Mouse (Mus musculus) hindbrain, embryonic 10.5 days (tissue): ENCODE results near the gene Ube2q1. TPM values are rescaled to one million over a fixed set of nuclear protein-coding genes. Genes with fewer than 3 reads are reported as not detected.
"Not testable (repeated sequence)": the region's sequence is repeated elsewhere in the genome, so short reads cannot be mapped to it uniquely, and the experiment has no call there.

Experiments
- DNase-seq: peaks from one replicate; pipeline ENCODE4 v3.0.0-alpha.2; 2017; ENCODE audit warnings: low spot score
- H3K27ac ChIP-seq: fragments of 300-500 bp; sonication (generic); 2 replicates; pipeline ENCODE4 v1.5.1; 2016; ENCODE audit warnings: mild to moderate bottlenecking, moderate library complexity
- H3K27me3 ChIP-seq: fragments of 300-500 bp; sonication (generic); 2 replicates; pipeline ENCODE4 v1.6.1; 2016; ENCODE audit warnings: mild to moderate bottlenecking; ENCODE audit not compliant: poor library complexity, insufficient read depth, severe bottlenecking
- H3K36me3 ChIP-seq: fragments of 300-500 bp; sonication (generic); 2 replicates; pipeline ENCODE4 v1.6.1; 2016; ENCODE audit warnings: mild to moderate bottlenecking, moderate library complexity
- H3K4me1 ChIP-seq: fragments of 300-500 bp; sonication (generic); replicated peaks from 2 replicates; pipeline ENCODE4 v1.6.1; 2016; ENCODE audit warnings: mild to moderate bottlenecking
- H3K4me3 ChIP-seq: fragments of 300-500 bp; sonication (generic); 2 replicates; pipeline ENCODE4 v1.5.1; 2016; ENCODE audit warnings: mild to moderate bottlenecking, moderate library complexity
- H3K9me3 ChIP-seq: fragments of 300-500 bp; sonication (generic); 2 replicates; pipeline ENCODE4 v1.6.1; 2016; ENCODE audit warnings: mild to moderate bottlenecking, moderate library complexity
- WGBS: fragments of 180-500 bp; shearing (Covaris S2); methylation state at CpG from one replicate; pipeline ENCODE4 v1.1.7; 2016; 5-methylcytosine and 5-hydroxymethylcytosine counted together
- polyA plus RNA-seq: library from polyadenylated mRNA; unstranded; fragments of >200 nt; fragmentation: Nextera tagmentation; extraction: Ambion mirVana; gene quantifications from 2 replicates; pipeline ENCODE4 v1.2.1, GENCODE M21; 2016

Ube2q1 gene
- polyA plus RNA-seq, 1 experiment from 2014 or later: 17.1 TPM

DNA sequence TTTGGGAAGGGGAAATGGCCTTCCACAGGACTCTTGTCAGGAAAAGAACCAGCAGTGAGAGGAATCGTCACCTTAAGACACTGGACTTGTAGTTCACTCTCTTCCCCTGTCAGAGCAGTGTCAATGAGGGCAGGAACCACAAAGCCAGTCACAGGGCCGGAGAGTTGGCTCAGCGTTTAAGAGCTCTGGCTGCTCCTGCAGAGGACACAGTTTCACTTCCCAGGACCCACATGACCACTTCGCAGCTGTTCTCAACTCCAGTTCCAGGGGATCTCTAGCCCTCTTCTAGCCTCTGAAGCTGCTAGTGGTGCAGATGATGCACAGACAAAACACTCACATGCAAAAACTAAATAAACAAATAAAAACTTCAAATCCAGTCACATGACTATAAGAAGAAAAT, 22.9 kb downstream of the Ube2q1 start:
- DNase-seq: no peak
- Histone ChIP-seq H3K27ac (no peak overlapping the region), H3K9me3 (no peaks in the 10 kb centered on the region), H3K36me3 (no peaks in the 10 kb centered on the region), H3K4me3 (no peak overlapping the region), H3K4me1 (peaks cover 6% of the 10 kb centered on the region), H3K27me3 (no peaks in the 10 kb centered on the region)
- WGBS: 59% methylated on average over 4 of the region's 4 CpGs

DNA sequence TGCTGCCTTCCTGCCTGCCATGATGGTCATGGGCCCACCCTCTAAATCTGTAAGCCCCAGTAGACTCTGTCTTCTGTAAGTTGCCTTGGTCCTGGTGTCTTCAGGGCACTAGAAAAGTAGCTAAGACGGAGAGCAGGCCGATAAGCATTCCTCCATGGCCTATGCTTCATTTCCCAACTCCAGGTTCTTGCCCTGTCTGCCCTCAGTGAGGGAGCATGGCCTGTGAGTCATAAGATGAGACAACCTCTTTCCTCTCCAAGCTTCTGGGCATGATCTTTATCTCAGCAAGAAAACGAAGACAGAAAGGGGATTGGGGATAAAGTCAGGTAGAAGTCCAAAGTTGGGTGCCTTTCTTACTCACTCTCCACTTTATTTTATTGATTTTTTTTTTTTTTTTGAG, 25.1 kb downstream of the Ube2q1 start:
- H3K4me1 ChIP-seq: peaks cover 6% of the 10 kb centered on the region
- no peaks in the 10 kb centered on the region for H3K9me3 ChIP-seq
- 83% methylated on average over 3 of the region's 3 CpGs for WGBS
- H3K4me3 ChIP-seq: no peak overlapping the region
- H3K27me3 ChIP-seq: no peaks in the 10 kb centered on the region
- no peak overlapping the region for H3K27ac ChIP-seq
- no peak for DNase-seq
- no peaks in the 10 kb centered on the region for H3K36me3 ChIP-seq

DNA sequence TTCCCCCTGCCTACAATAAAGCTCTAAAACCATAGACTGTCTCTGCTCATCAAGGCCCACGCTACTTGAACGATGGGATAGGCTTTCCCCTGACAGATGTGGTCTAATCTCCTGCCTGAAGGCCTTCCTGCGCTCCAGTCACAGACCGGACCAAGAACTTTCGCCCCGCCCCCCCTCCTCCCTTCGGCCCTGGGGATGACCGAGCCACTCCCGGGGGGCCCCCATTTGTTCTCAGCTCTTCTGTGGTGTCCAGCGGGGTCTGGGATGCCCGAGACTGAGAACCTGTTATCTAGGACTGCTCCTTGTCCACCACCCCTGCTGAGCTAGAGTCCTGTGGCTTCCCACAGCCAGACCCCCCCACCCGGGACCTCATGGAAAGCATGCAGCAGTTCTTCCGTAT, 26.1 kb downstream of the Ube2q1 start:
- Histone ChIP-seq H3K27me3 (no peaks in the 10 kb centered on the region), H3K36me3 (no peaks in the 10 kb centered on the region), H3K27ac (0 out of 2 replicates have a peak overlapping the region, but pooled peaks have one; percentile 26), H3K9me3 (no peaks in the 10 kb centered on the region), H3K4me3 (peak overlapping the region; percentile 32), H3K4me1 (peaks cover 6% of the 10 kb centered on the region)
- 7% methylated on average over 13 of the region's 13 CpGs for WGBS
- no peak for DNase-seq

DNA sequence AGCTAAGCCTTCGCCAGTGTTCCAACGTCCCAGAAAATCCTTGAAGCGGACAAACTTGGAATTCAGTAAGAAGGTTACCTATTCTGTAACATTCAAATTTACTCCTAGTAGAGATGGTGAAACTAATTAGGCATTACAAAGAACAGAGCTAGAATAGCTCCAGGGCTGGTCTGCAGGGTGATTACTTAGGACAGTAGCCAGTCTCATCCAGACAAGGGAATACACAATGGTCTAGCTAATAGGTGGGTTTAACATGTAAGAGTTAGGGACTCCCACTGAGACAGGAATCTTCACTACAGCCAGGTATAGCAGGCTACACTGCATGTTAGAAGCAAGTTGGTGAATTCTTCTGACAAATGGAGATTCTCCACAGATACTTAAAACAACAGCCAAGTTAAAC, 26.7 kb downstream of the Ube2q1 start:
- 35% methylated on average over 3 of the region's 3 CpGs for WGBS
- not testable (repeated sequence) for H3K27ac ChIP-seq, DNase-seq, H3K4me3 ChIP-seq, H3K27me3 ChIP-seq, H3K9me3 ChIP-seq, H3K36me3 ChIP-seq, H3K4me1 ChIP-seq

DNA sequence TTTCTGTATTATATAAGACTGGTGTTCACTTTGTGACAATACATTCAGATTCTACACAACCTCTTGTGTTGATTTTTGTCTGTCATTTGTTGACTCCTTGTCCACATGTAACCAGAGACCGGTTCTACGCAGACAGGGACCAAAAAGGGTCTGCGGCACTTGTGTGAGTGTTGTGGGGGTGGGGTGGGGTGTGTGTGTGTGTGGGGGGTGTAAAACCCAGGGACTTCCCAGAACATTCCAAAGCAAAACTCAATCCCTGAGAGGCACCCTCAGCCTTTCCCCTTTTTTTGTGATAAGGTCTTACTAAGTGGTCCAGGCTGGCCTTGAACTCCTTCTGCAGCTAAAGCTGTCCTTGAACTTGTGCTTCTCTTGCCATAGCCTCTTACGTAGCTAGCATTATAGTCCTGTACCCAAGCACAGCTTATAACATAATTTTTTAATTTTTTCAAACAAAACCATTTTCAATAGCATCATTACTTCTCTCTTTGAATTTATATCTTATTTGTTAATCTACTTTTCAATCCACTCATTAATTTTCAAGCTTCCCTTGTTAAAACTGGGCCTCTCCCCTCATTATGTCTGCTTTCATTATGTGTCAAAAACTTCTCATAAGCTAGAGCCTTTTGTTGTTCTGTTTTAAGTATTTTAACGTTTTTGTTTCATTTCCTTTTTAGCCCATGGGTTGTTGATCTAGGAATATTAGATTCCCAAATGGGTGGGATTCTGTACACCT, 27.5 kb downstream of the Ube2q1 start:
- no peak overlapping the region for H3K4me3 ChIP-seq
- H3K27ac ChIP-seq: no peak overlapping the region
- H3K4me1 ChIP-seq: peaks cover 6% of the 10 kb centered on the region
- H3K9me3 ChIP-seq: no peaks in the 10 kb centered on the region
- 60% methylated on average over 5 of the region's 5 CpGs for WGBS
- no peaks in the 10 kb centered on the region for H3K36me3 ChIP-seq
- no peak for DNase-seq
- H3K27me3 ChIP-seq: no peaks in the 10 kb centered on the region

DNA sequence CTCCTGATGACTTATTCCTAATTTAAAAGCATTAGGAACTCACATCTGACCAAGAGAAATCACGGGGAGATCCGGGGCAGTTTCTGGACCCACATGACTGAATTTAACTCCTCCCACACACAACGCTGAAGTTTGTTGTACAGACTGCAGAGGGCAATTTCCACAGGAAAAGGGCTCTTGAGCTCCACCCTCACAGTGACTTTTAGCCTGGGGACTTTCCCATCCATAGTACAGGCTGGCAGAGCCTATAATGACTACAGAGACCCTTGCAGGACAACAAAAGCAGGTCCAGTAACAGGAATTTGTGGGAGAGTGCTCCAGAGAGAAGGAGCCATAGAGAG, 28.1 kb downstream of the Ube2q1 start:
- Histone ChIP-seq H3K27me3 (no peaks in the 10 kb centered on the region), H3K27ac (no peak overlapping the region)

DNA sequence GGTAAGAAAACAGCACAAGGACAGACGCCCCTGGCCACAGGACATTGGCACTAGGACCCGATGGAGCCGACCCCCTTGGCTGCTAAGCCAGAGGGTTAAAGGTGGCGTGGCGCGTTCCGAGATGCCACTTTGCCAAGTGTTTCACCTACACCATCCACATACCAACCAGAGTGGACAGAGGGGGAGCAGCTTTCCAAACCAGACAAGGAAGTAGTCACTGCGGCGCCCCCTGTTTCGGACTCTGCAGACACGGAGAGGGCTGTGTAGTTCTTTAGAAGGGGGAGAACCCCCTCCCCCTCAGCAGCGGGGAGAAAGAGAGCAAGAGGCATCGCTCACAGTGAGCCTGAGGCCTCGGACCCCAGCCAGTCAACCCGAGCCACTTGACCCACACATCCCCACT, 29.5 kb downstream of the Ube2q1 start:
- Histone ChIP-seq H3K9me3 (no peaks in the 10 kb centered on the region), H3K36me3 (no peaks in the 10 kb centered on the region), H3K27me3 (no peaks in the 10 kb centered on the region), H3K27ac (no peak overlapping the region), H3K4me1 (peaks cover 6% of the 10 kb centered on the region), H3K4me3 (no peak overlapping the region)
- DNase-seq: no peak
- WGBS: 59% methylated on average over 15 of the region's 15 CpGs

More for the DNA sequence above, 28.1 kb downstream of the Ube2q1 start:
- WGBS: 44% methylated on average over 3 of the region's 3 CpGs
- Histone ChIP-seq H3K36me3 (no peaks in the 10 kb centered on the region), H3K4me1 (peaks cover 6% of the 10 kb centered on the region), H3K9me3 (no peaks in the 10 kb centered on the region), H3K4me3 (no peak overlapping the region)
- DNase-seq: no peak

DNA sequence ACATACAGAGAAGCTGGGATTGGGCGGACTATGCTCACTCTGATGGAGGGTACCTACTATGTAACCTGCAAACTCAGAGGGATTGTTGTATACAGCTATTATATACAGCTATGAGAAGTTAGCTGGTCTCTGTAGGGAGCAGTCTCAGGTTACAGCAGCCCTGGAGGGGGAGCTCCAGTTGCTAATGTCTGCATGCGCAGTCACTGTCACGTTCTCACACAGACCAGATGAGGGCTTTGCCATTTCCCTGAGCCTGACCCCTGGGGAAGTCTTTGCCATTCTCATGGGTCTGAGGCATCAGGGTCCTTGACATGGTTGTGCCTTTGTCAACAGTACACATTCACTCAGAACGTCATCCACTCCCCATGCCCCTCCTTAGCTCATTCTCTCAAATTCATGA, 31.8 kb downstream of the Ube2q1 start:
- DNase-seq: no peak
- Histone ChIP-seq H3K36me3 (no peaks in the 10 kb centered on the region), H3K4me1 (no peaks in the 10 kb centered on the region), H3K9me3 (no peaks in the 10 kb centered on the region), H3K4me3 (no peak overlapping the region), H3K27me3 (no peaks in the 10 kb centered on the region), H3K27ac (no peak overlapping the region)
- WGBS: 63% methylated on average over 4 of the region's 4 CpGs

DNA sequence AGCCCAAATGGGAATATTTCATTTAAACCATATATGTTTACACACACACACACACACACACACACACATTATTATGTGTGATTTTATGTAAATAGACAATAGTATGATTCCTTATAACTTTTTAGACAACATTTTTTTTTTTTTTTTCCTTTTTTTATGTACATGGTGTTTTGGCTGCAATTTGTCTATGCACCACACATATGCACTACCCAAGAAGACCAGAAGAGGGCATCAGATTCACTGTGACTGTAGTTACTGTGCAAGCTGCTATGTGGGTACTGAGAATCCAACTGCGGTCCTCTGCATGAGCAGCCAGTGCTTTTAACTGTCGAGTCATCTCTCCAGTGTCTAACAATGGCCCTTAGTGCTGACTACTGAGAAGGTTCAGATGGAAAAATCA, 33.3 kb downstream of the Ube2q1 start:
- no peak for DNase-seq
- no peak overlapping the region for H3K27ac ChIP-seq
- no peaks in the 10 kb centered on the region for H3K36me3 ChIP-seq
- H3K4me3 ChIP-seq: no peak overlapping the region
- no peaks in the 10 kb centered on the region for H3K27me3 ChIP-seq
- H3K9me3 ChIP-seq: no peaks in the 10 kb centered on the region
- WGBS: 88% methylated on average over 2 of the region's 2 CpGs
- no peaks in the 10 kb centered on the region for H3K4me1 ChIP-seq

DNA sequence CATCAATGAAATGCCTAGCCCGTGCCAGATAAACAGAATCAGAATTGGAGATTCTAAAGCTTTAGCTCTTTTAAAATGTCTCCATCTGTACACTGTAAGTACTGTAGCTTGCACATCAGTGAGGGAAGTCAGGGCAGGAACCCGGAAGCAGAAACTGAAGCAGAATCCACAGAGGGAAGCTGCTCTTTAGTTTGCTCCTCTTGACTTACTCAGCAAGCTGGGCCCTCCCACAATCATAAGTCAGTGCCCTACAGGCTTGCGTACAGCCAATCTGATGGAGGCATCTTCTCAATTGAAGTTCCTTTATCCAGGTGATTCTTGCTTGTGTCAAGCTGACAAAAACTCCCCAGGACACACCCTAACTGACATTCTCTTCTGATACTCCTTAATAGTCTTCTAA, 33.8 kb downstream of the Ube2q1 start:
- Histone ChIP-seq H3K9me3 (no peaks in the 10 kb centered on the region), H3K36me3 (no peaks in the 10 kb centered on the region), H3K4me3 (no peak overlapping the region), H3K4me1 (no peaks in the 10 kb centered on the region), H3K27me3 (no peaks in the 10 kb centered on the region), H3K27ac (no peak overlapping the region)
- WGBS: 88% methylated on average over 3 of the region's 3 CpGs
- DNase-seq: no peak

DNA sequence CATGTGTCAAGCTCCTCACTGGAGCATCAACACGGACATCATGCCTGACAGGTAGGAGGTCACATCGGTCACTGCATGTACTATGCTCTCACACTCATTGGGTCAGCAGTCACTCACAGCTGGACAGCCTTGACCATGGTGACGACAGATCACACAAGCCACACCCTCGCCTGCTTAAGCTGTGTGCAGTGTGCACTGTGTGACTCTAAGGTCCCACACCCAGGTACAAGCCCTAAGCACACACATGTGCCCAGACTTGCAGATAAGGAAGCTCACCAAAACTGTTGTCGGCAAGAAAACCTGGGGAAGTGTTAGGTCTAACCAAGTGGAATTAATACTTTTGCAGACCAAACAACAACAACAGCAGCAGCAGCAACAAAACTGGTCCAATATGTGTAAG, 34.5 kb downstream of the Ube2q1 start:
- DNase-seq: no peak
- H3K36me3 ChIP-seq: no peaks in the 10 kb centered on the region
- H3K4me3 ChIP-seq: no peak overlapping the region
- H3K27me3 ChIP-seq: no peaks in the 10 kb centered on the region
- 84% methylated on average over 5 of the region's 5 CpGs for WGBS
- no peaks in the 10 kb centered on the region for H3K9me3 ChIP-seq
- no peaks in the 10 kb centered on the region for H3K4me1 ChIP-seq
- no peak overlapping the region for H3K27ac ChIP-seq

DNA sequence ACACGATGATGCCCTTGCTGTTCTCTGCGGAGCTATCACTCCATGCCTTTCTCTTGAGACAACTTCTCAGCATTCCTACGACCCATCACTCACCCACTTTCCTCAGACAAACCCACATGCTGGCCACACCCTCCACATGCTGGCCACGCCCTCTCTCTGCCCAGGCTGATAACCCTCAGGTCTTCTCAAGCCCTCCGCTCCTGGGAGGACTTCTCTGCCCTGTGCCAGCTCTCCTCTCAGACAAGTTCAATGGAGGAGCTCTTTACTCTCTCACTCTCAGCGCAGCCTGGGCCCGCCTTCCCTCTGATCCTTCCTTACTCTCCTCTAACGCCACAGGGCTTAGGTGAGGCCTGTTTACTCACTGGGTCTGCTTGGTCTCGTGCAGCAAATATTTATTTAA, 35.2 kb downstream of the Ube2q1 start:
- Histone ChIP-seq H3K4me3 (no peak overlapping the region), H3K9me3 (no peaks in the 10 kb centered on the region), H3K36me3 (no peaks in the 10 kb centered on the region), H3K27me3 (no peaks in the 10 kb centered on the region), H3K27ac (no peak overlapping the region), H3K4me1 (no peaks in the 10 kb centered on the region)
- DNase-seq: no peak
- 56% methylated on average over 9 of the region's 9 CpGs for WGBS

DNA sequence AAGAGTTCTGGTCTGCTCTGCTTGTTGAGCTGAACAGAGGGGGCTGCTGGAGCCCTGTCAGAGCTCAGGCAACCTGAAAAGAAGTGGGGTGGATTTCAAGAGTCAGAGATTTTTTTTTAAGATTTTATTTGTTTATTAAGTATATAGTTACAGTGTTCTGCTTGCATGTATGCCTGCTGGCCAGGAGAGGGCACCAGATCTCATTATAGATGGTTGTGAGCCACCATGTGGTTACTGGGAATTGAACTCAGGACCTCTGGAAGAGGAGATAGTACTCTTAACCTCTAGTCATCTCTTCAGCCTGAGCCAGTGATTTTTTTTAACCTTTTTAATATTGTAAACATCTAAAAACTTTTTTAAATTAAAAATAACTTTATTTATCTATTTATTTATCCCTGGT, 37.4 kb downstream of the Ube2q1 start:
- H3K4me1 ChIP-seq: no peaks in the 10 kb centered on the region

DNA sequence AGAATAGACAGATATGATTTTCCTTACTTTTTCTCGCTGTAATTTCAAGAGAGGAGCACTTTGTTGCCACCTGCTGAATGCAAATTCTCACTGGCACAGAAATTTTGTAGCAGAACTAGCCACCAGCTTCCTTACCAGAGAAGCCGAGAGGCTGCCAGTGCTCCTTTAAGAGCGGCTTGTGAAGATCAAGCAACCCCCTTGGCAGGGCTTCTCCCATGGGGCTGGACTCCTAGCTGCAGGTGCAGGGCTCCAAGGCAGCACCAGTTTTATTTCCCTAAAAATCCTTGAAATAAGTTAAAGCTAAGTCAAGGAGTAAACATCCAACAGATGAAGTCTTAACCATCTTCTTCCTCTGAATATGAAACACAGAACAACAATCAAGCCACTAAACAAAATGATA, 38.8 kb downstream of the Ube2q1 start:
- 74% methylated on average over 3 of the region's 3 CpGs for WGBS
- H3K4me1 ChIP-seq: no peaks in the 10 kb centered on the region
- H3K4me3 ChIP-seq: no peak overlapping the region
- H3K27me3 ChIP-seq: no peaks in the 10 kb centered on the region
- no peaks in the 10 kb centered on the region for H3K36me3 ChIP-seq
- no peak for DNase-seq
- H3K9me3 ChIP-seq: no peaks in the 10 kb centered on the region
- H3K27ac ChIP-seq: no peak overlapping the region

More for the DNA sequence above, 37.4 kb downstream of the Ube2q1 start:
- H3K27ac ChIP-seq: no peak overlapping the region
- H3K4me3 ChIP-seq: no peak overlapping the region
- no peak for DNase-seq
- no peaks in the 10 kb centered on the region for H3K27me3 ChIP-seq
- no peaks in the 10 kb centered on the region for H3K9me3 ChIP-seq
- no peaks in the 10 kb centered on the region for H3K36me3 ChIP-seq
